Mouse (Mus musculus) cerebellum, adult 2 months (tissue): ENCODE measurements around the gene Tmem260. TPM values are rescaled to one million over a fixed set of nuclear protein-coding genes. Genes with fewer than 3 reads are reported as not detected.

ENCODE experiments used
- DNase-seq, 2 experiments: peaks; one replicate each; pipeline ENCODE4 v3.0.0; 2021
- H3K27ac ChIP-seq: fragments of 200-500 bp; 2 replicates; pipeline ENCODE4 v1.5.1; 2012; ENCODE audit warnings: low read length, control low read depth, inconsistent platforms; ENCODE audit not compliant: insufficient read depth
- H3K27me3 ChIP-seq: fragments of 200-500 bp; 2 replicates; pipeline ENCODE4 v1.6.1; 2012; ENCODE audit warnings: inconsistent platforms, mild to moderate bottlenecking, low read length, moderate library complexity; ENCODE audit not compliant: control insufficient read depth, insufficient read depth
- H3K4me1 ChIP-seq: fragments of 200-500 bp; 2 replicates; pipeline ENCODE4 v1.6.1; 2011; ENCODE audit warnings: low read length; ENCODE audit not compliant: control insufficient read depth, insufficient read depth
- H3K4me3 ChIP-seq: fragments of 200-500 bp; replicated peaks from 2 replicates; pipeline ENCODE3; 2011; ENCODE audit warnings: mild to moderate bottlenecking, low read depth, low read length, control low read depth; ENCODE audit not compliant: insufficient read depth
- CTCF ChIP-seq: fragments of 200-500 bp; IDR thresholded peaks from 2 replicates; pipeline ENCODE4 v1.5.1; 2011; ENCODE audit warnings: low read depth, mild to moderate bottlenecking, control low read depth, low read length, moderate library complexity, borderline replicate concordance; ENCODE audit not compliant: insufficient read depth
- POLR2A ChIP-seq: fragments of 200-500 bp; IDR thresholded peaks from 2 replicates; pipeline ENCODE4 v1.6.1; 2011; ENCODE audit warnings: low read length, control low read depth, borderline replicate concordance; ENCODE audit not compliant: insufficient read depth
- WGBS: fragments of 180-500 bp; shearing (Covaris S2); methylation state at CpG from one replicate; pipeline ENCODE4 v1.1.7; 2018; 5-methylcytosine and 5-hydroxymethylcytosine counted together
- polyA plus RNA-seq: library from polyadenylated mRNA; depleted of rRNA; stranded (reverse); fragments of >200 nt; gene quantifications from 2 replicates; pipeline ENCODE4 v1.2.3, GENCODE M21; 2012

Tmem260 gene
- polyA plus RNA-seq, 1 experiment: 18.6 TPM

GRCm38 (mm10) chr14:48422901-48423300 is 23.0 kb upstream of the Tmem260 start:
- 75% methylated on average over 7 of the region's 7 CpGs for WGBS
- TF ChIP-seq CTCF: no peak
- no peak for TF ChIP-seq POLR2A
- Histone ChIP-seq H3K4me3 (no peak overlapping the region), H3K27ac (no peak overlapping the region), H3K4me1 (no peaks in the 10 kb centered on the region), H3K27me3 (no peaks in the 10 kb centered on the region)
- DNase-seq: no peak

GRCm38 (mm10) chr14:48431978-48432377 is 13.9 kb upstream of the Tmem260 start:
- no peak for TF ChIP-seq POLR2A
- no peak for TF ChIP-seq CTCF

GRCm38 (mm10) chr14:48443796-48444195 is 2.1 kb upstream of the Tmem260 start:
- Histone ChIP-seq H3K27ac (no peak overlapping the region), H3K4me3 (no peak overlapping the region), H3K4me1 (peaks cover 3% of the 10 kb centered on the region; the same call in 1 of the 2 replicates), H3K27me3 (no peaks in the 10 kb centered on the region)
- WGBS: 52% methylated on average over 3 of the region's 3 CpGs
- no peak for TF ChIP-seq CTCF
- TF ChIP-seq POLR2A: no peak
- no peak for DNase-seq

More at GRCm38 (mm10) chr14:48431978-48432377, 13.9 kb upstream of the Tmem260 start:
- Histone ChIP-seq H3K27me3 (no peaks in the 10 kb centered on the region), H3K4me3 (no peak overlapping the region), H3K4me1 (no peaks in the 10 kb centered on the region), H3K27ac (no peak overlapping the region)
- 95% methylated on average over 2 of the region's 2 CpGs for WGBS
- no peak for DNase-seq

GRCm38 (mm10) chr14:48451966-48452407 is 6.1 kb downstream of the Tmem260 start:
- H3K27me3 ChIP-seq: no peaks in the 10 kb centered on the region
- 82% methylated on average over 18 of the region's 18 CpGs for WGBS
- H3K4me1 ChIP-seq: peaks cover 3% of the 10 kb centered on the region; the same call in 1 of the 2 replicates
- TF ChIP-seq POLR2A (no peak), CTCF (no peak)
- no peak overlapping the region for H3K4me3 ChIP-seq
- H3K27ac ChIP-seq: no peak overlapping the region
- no peak for DNase-seq

GRCm38 (mm10) chr14:48453411-48453810 is 7.5 kb downstream of the Tmem260 start:
- Histone ChIP-seq H3K4me3 (no peak overlapping the region), H3K27ac (no peak overlapping the region), H3K4me1 (no peaks in the 10 kb centered on the region), H3K27me3 (no peaks in the 10 kb centered on the region)
- 81% methylated on average over 5 of the region's 5 CpGs for WGBS
- no peak for DNase-seq
- TF ChIP-seq CTCF (no peak), POLR2A (no peak)

- WGBS: 75% methylated on average over 12 of the region's 12 CpGs
- Histone ChIP-seq H3K4me1 (no peaks in the 10 kb centered on the region), H3K27ac (no peak overlapping the region), H3K4me3 (no peak overlapping the region), H3K27me3 (no peaks in the 10 kb centered on the region)
- TF ChIP-seq CTCF (no peak), POLR2A (no peak)
- DNase-seq: no peak
Observed at GRCm38 (mm10) chr14:48456305-48457092, 10.6 kb downstream of the Tmem260 start.

GRCm38 (mm10) chr14:48457288-48457938 is 11.5 kb downstream of the Tmem260 start:
- Histone ChIP-seq H3K27ac (no peak overlapping the region), H3K4me3 (no peak overlapping the region), H3K27me3 (no peaks in the 10 kb centered on the region), H3K4me1 (no peaks in the 10 kb centered on the region)
- TF ChIP-seq POLR2A: no peak
- no peak for TF ChIP-seq CTCF
- DNase-seq: no peak
- 88% methylated on average over 16 of the region's 16 CpGs for WGBS
